Mouse (Mus musculus) thymus, postnatal 4 days (tissue): Measurements from ENCODE around the gene Ciapin1.

ENCODE experiments used
- DNase-seq: peaks from one replicate; pipeline ENCODE4 v3.0.0; 2021

Gene Ciapin1

DNA sequence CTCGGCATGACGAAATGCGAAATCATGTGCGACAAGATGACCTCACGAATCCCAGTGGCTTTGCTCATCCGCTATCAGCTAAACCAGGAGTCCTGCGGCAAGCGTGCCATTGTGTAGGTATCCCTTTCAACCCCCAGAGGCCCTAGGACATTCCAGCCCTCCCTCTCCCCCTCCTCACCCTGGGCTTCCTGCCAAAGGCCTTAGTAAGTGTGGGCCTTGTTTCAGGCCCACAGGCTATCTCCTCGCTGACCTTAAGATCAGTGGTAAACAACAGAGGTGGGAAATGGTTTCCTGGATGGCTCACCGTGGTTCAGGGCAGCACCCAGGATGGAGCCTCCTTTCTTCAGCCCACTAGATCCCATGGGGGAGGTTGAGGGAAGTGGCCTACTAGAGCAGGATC, 60.1 kb downstream of the Ciapin1 start:
- DNase-seq, result no peak

- DNase-seq, result no peak
These were observed 61.8 kb downstream of the Ciapin1 start for GRCm38 (mm10) chr8:94776346-94776745.

- no peak for DNase-seq
These were observed 63.6 kb downstream of the Ciapin1 start for GRCm38 (mm10) chr8:94774601-94775000.

DNA sequence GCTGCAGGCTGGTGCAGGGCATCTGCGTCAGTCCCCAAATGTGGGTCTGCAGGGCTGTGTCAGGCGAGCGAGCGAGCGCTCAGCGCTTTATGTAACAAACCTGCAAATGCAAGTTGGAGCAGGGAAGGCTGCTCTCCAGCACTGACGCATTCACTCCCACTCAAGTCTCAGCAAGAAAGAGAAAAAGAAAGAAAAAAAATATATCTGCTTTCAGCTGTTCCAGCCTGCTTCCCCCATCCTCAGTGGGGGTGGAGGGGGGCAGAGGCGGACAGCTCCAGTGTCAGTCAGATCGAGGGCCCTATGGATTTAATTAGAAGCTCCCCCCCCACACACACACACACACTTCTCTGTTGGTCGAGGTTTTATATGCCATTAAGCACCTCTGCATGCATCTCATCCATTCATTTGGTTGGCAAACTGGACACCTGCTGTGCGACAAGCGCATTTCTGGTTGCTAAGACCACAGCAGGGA, 64.4 kb downstream of the Ciapin1 start:
- no peak for DNase-seq

GRCm38 (mm10) chr8:94773048-94773447, 65.1 kb downstream of the Ciapin1 start:
- DNase-seq, result no peak

- DNase-seq, result peak; percentile 27
These were observed 66.1 kb downstream of the Ciapin1 start, which contains the start of gene Cx3cl1 for GRCm38 (mm10) chr8:94771941-94772670. Gene Cx3cl1 (plus strand): TSS chr8:94772009.

GRCm38 (mm10) chr8:94770945-94771344, 67.2 kb downstream of the Ciapin1 start:
- no peak for DNase-seq
